Mouse (Mus musculus): ENCODE data around the gene Cdk15.

Gene Cdk15

DNA sequence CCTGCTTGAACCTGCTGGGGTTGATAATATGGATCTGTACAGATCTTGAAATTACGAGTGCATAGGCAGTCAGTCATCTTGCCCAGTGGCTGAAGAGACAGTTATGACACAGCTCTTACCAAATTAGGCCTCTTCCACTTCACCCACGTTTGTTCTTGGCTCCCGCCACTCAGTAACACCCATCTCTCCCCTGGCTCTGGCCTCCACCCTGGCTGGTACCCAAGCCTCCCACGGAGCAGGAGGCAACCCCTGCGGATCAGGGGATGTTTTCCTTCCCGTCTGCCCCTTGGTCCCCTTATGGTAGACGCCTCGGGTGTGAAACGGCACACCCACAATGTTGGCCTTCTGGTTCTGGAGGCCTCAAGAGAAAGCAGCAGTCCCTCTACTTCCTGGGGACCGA is 124.2 kb downstream of the Cdk15 start:
- no peak for DNase-seq

DNA sequence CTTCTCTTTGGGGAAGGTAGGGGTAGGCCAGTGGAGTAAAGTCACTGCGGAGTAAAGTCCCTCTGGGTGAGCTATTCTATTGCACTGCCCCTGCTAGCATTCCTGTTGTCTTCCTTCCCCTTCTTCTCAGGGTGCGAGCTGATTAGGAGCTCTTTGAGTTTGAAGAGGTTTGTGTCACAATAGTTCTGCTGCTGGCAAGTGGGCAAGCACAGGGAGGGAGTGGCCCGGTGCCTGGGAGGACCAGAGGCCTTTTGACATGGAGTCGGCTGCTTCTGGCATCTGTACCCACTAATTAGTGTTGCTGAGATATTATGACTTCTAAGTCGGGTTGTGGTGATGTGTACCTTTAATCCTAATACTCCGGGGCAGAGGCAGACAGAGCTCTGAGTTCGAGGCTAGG is 124.8 kb downstream of the Cdk15 start:
- DNase-seq, result no peak

DNA sequence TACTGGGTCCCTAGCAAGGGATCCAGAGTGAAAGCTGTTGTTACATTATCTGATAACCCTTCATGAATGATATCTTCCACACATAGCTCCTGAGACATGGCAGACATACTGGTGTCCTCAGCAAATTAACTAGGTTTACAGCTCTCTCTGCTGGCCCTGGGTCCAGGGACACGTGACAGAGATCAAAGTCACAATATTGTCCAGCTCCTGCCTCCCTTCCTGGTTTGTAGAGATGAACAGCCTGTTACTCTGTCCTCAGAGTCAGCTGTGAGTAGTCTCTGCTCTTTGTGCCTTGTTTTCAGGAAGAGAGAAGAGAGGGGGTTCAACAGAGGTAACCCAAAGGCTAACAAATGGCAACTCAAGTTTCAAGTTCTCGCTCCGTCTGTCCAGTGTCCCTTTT is 125.8 kb downstream of the Cdk15 start:
- no peak for DNase-seq

DNA sequence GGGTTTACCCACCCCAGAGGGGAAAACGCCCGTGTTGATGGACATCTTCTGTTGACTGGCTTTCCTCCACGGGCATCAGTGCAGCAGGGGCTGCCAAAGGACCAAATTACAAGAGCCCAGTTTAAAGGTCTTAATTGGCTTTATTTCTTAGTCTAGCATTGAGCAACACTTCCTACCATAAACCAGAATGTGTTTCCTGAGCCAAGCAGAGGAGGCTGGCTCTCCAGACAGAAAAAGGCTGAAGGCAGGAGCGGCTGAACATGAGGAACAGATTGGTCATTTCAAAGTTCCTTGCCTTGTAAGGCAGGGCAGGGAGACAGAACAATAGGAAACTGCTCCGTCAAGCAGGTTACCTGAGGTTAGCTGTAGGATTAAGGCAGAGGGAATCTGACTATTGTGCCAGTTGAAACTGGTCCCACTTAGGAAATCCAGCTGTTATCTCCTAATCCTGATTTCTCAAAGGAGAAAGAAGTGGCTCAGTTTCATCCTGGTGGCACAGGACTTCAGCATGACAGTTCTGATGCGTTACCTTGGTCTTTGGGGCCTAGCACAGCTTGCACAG is 126.4 kb downstream of the Cdk15 start:
- DNase-seq, result no peak

DNA sequence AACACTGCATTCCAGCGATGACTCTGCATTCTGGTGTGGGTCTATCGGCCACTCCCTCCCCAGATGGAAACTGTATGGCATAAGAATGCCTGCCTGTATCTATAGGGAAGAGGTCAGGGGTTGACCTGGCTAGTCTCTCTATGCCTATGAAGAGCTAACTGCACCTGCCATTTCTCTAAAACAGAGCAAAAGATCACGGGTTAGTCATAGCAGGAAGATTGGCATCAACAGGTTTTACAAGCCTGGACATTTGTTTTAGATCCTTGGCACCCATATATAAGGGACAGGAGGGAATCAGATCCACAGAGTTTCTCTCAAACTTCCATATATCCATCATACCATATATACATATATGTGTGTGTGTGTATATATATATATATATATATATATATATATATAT is 127.7 kb downstream of the Cdk15 start:
- no peak for DNase-seq

DNA sequence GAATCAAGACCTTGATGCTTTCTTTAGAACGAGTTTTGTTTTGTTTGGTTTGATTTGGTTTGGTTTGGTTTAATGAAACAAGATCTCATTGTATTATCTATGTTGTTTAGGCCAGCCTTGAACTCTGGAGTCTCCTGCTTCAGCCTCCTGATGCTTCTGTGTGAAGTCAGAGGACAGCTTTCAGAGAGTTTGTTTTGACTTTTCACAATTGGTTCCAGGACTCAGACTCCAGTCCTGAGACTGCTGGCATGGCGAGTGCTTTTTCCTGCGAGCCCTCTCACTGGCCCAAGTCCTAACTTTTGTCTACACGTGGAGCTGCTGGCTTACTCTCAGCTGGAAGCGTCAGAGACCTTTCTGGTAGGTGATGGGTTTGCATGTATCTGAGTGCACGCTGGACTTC is 128.9 kb downstream of the Cdk15 start:
- DNase-seq, result no peak

DNA sequence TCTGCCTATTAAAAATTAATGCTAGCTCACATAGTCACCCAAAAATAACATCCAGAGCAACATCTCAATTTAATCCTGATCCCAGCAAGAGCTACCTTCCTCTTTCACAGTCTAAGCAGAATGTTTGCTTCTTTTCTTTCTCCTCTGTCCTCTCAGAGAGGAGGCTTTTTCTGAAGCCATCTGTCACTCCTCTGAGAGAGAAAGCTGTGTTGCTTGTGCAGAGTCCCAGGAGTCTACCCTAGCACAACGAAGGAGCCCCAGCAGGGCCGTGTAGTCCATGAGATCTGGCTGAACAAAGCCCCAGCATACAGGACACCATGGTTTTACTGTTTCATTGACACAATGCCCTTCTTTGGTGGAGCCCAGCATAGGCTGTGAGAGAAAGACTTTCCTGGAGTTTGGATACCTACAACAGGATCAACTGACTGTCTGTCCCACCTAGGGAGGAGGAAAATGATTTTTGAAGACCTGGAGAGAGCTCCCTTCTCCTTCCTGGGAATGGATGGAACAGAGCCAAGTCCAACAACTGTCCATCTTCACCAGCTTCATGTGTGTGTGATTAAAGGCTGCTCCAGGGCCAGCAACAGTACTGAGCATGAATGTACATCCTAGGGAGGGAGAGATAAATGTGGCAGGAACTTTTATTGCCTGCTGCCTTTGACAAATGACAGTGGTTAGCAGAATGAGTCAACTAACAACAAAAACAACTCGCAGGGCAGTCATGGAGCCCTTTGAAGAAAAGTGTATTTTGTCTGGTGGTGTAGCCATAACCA is 131.0 kb downstream of the Cdk15 start:
- DNase-seq, result no peak

DNA sequence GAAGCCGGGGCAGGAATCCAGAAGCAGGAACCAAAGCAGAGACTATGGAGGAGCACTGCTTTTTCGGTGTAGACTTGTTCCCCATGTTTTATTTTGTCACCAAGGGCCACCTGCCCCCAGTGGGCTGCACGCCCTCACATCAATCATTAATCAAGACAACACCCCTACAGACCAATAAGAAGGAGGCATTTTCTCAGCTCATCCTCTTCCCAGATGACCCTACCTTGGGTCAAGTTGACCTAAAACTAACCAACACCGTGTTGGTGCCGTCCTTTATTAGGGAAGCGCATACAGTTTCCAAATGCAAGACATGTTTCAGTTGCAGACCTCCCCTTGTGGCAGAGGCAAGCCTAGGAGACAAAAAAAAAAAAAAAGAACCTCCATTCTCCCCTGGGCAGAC is 132.5 kb downstream of the Cdk15 start:
- no peak for DNase-seq

DNA sequence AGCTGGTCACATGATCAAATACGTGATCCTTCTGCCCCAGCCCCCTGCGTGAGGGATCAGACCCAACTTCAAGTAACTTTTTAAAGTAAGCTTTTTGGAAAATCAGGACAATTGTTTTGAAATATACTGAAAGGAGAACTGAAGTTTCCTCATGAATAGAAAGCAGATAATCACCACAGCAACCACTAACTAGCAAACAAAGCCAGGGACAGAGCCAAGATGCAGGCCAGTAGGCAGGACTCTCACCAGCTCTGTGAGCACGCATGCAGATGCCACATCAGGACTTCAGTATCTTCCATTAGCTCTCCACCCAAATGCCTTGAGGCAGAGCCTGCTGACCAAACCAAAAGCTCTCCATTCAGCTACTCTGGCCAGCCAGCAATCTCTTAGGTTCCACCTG is 135.0 kb downstream of the Cdk15 start:
- no peak for DNase-seq

DNA sequence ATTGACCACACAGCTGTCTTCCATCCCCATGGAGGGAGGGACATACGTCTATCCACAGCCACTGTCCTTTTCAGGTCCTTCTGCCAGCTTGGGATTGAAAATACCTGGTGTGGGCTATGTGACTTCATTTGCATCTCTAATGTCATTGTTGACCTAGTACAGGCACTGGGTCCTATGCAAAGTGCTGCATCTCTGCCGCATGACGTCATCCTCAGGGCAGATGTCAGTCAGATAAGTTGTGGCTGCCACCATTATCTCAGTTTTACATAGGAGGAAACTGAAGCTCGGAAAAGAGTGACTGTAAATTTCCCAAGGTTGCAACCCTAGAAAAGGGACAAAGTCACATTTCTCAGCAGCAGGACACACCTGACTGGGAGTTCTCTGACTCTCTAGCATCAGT is 137.4 kb downstream of the Cdk15 start:
- no peak for DNase-seq

DNA sequence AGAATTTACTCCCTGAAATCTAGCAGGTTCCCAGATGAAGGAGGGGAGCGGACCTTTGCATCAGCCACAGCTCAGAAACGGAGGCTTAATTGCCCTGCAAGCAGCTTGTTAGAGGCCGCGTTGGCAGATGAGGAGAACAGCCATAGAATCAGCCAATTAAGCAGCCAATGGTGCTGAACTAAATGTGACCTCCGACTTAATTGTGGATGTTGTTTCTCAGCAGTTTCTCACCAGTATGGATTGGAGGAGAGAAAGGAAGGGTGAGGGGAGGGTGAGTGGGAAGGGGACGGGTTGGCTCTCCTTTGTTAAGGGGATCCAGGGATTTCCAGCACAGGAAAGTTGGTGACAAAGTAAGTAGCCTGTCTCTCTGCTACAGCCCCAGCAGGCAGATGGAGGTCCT is 137.9 kb downstream of the Cdk15 start:
- DNase-seq, result no peak

DNA sequence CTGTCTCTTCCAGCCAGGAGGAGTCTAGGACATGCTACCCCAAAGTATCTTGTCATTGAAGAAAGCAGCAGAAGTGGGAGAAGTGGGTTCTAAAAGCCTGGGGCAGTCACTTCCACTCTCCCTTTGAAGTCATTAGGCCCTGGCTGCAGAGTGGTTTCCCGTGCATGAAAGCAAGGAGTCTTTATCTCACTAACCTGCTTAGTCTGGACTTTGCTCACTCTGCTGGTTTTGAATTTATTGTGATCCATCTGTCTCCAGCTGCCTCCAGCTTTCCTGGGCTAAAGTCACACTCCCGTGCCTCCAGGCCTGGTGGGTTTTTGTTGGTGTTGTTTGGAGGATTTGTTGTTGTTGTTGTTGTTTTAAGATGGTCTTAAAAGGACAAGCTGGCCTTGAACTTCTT is 139.3 kb downstream of the Cdk15 start:
- DNase-seq, result no peak

DNA sequence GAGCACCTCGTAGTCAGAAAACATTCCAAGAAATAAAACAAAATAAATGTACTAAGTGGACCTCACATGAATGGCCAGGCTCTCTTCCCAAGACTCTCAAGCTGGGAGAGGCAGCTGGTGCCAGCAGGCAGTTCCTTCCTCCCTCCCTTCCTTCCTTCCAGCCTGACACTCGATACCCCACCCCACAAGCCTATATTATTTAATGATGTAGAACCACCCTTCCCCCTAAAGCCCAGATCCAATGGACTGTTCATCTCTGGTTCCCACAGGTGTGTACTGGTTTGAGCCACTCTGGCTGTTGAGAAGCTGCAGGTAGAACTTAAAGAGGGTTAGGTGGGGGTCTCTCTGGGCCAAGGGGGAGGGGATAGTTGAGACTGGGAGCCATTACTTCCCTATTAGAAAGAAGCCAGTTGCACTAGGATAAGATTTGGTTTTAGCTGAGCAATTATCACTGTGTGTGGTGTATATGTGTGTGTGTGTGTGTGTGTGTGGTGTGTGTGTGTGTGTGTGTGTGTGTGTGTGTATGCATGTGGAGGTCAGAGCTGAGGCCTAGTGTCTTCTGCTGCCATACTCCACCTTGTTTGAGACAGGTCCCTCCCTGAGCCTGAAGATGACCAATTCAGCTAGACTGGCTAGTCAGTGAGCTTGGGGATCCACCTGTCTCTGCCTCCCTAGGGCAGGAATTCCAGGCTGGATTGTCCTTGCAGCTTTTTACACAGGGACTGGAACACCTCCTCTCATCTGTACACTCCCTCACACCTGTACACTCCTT is 143.0 kb downstream of the Cdk15 start:
- no peak for DNase-seq

DNA sequence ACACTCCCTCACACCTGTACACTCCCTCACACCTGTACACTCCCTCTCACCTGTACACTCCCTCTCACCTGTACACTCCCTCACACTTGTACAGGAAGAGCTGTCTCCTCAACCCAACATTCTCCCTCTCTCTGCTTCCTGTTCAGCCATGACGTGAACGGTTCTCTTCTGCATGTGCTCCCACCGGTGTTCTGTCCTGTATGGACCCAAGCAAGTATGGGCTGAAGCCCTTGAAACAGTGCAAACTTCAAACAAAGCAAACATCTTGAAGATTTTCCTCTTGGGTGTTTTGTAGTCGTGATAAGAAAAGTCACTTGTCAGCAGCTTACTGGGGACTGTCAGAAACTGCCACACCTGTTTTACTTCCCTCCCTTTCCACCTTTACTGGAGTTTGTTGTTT is 144.5 kb downstream of the Cdk15 start:
- DNase-seq, result no peak
